Mouse (Mus musculus) T-helper 2 cell (primary cell): ENCODE measurements at regions not wholly inside any gene's neighbourhood (a gene's known extent, or its start where the extent isn't known, plus 50 kb on each side); places are given as distances from the start of the nearest gene placed in this dataset.
"Not testable (repeated sequence)": the region's sequence is repeated elsewhere in the genome, so short reads cannot be mapped to it uniquely, and the experiment has no call there.

ENCODE experiments used
- in situ Hi-C: fragments of 300-600 bp; cut with MboI, MseI; formaldehyde crosslinking; loops from one replicate; pipeline ENCODE4 v1.15.1; 2025; ENCODE audit warnings: high pct_unique_total_duplicates

- in situ Hi-C loops, result loop anchor here (5.0 kb wide), 1 partner anchor 73 kb away; no protein-coding TSS in a partner anchor
Measured at GRCm38 (mm10) chr15:4630611-4631010, 96.4 kb upstream of the C6 start.

- in situ Hi-C loops, result loop anchor here (10.0 kb wide), 1 partner anchor 1533 kb away; no protein-coding TSS in a partner anchor
Measured at GRCm38 (mm10) chr15:4641666-4642065, 85.3 kb upstream of the C6 start.

- in situ Hi-C loops, result loop anchor here (10.0 kb wide), 1 partner anchor 1532 kb away; no protein-coding TSS in a partner anchor
Measured at GRCm38 (mm10) chr15:4642859-4643258, 84.1 kb upstream of the C6 start.

GRCm38 (mm10) chr15:4643888-4644606, 82.9 kb upstream of the C6 start:
- in situ Hi-C loops, result loop anchor here (10.0 kb wide), 1 partner anchor 1531 kb away; no protein-coding TSS in a partner anchor

GRCm38 (mm10) chr15:4648626-4649025, 78.3 kb upstream of the C6 start:
- in situ Hi-C loops, result loop anchor here (10.0 kb wide), 1 partner anchor 1526 kb away; no protein-coding TSS in a partner anchor

GRCm38 (mm10) chr15:4653706-4654105, 73.3 kb upstream of the C6 start:
- in situ Hi-C loops, result no loop called here

GRCm38 (mm10) chr15:4672859-4673258, 54.1 kb upstream of the C6 start:
- in situ Hi-C loops, result not testable (repeated sequence)
